Mouse (Mus musculus) spleen, adult 2 months (tissue): ENCODE data around the gene Mrto4. TPM values are rescaled to one million over a fixed set of nuclear protein-coding genes. Genes with fewer than 3 reads are reported as not detected.

Source experiments
- DNase-seq, 2 experiments: peaks; one replicate each; pipeline versions ENCODE4 v3.0.0 to v3.0.0-alpha.2; 2012 to 2021; ENCODE audit warnings: low spot score in 2 of 2, low read depth in 1 of 2
- H3K27ac ChIP-seq: fragments of 200-500 bp; 2 replicates; pipeline ENCODE4 v1.5.1; 2012; ENCODE audit warnings: low read length, inconsistent platforms; ENCODE audit not compliant: insufficient read depth
- H3K27me3 ChIP-seq: fragments of 200-500 bp; 2 replicates; pipeline ENCODE4 v1.6.1; 2012; ENCODE audit warnings: mild to moderate bottlenecking, moderate library complexity, low read length, inconsistent platforms; ENCODE audit not compliant: control insufficient read depth, insufficient read depth
- H3K36me3 ChIP-seq: fragments of 200-500 bp; 2 replicates; pipeline ENCODE4 v1.6.1; 2012; ENCODE audit warnings: mild to moderate bottlenecking, low read length, inconsistent platforms; ENCODE audit not compliant: control insufficient read depth, insufficient read depth
- H3K4me1 ChIP-seq: fragments of 200-500 bp; 2 replicates; pipeline ENCODE4 v1.6.1; 2011; ENCODE audit warnings: inconsistent platforms; ENCODE audit not compliant: control insufficient read depth, insufficient read depth, insufficient read length
- H3K4me3 ChIP-seq: fragments of 200-500 bp; 2 replicates; pipeline ENCODE4 v1.5.1; 2011; ENCODE audit warnings: mild to moderate bottlenecking, inconsistent platforms; ENCODE audit not compliant: insufficient read depth, insufficient read length; ENCODE audit errors: extremely low read depth
- CTCF ChIP-seq: fragments of 200-500 bp; IDR thresholded peaks from 2 replicates; pipeline ENCODE4 v1.5.1; 2011; ENCODE audit warnings: mild to moderate bottlenecking, inconsistent platforms; ENCODE audit not compliant: insufficient read depth, insufficient read length, insufficient replicate concordance; ENCODE audit errors: extremely low read depth
- POLR2A ChIP-seq: fragments of 200-500 bp; IDR thresholded peaks from 2 replicates; pipeline ENCODE4 v1.6.1; 2011; ENCODE audit warnings: low read depth, low read length, inconsistent platforms
- WGBS: fragments of 180-500 bp; shearing (Covaris S2); methylation state at CpG from one replicate; pipeline ENCODE4 v1.1.7; 2018; 5-methylcytosine and 5-hydroxymethylcytosine counted together
- polyA plus RNA-seq: library from polyadenylated mRNA; depleted of rRNA; stranded (reverse); fragments of >200 nt; gene quantifications from 2 replicates; pipeline ENCODE4 v1.2.3, GENCODE M21; 2012; rRNA removed

The Mrto4 gene
- polyA plus RNA-seq, 1 experiment, result 15.2 TPM

GRCm38 (mm10) chr4:139307916-139308315 is 44.5 kb downstream of the Mrto4 start:
- TF ChIP-seq POLR2A (no peak), CTCF (no peak)
- WGBS, result 29% methylated on average over 5 of the region's 5 CpGs
- no peak overlapping the region for H3K4me3 ChIP-seq
- peaks cover 27% of the 10 kb centered on the region for H3K4me1 ChIP-seq
- peaks cover 1% of the 10 kb centered on the region for H3K36me3 ChIP-seq
- H3K27ac ChIP-seq, result peak overlapping the region; percentile 48
- no peaks in the 10 kb centered on the region for H3K27me3 ChIP-seq
- peak; percentile 42 to 71 for DNase-seq

DNA sequence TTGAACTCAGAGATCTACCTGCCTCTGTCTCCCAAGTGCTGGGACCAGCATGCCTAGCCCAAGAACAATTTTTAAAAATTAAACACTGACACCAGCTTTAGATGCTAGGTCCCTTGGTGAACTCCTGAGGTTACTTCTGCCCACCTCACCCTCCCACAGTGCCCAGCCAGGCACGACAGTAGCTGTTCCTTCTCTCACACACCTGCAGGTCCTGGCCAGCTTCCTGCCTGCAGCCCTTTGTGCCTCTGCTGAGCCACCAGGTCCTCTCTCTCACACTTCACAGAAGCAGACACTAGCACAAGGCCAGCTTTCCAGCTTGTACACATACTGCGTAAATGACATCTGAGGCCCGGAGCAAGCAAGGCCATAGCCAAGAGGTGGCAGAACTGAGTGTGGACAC is 46.9 kb downstream of the Mrto4 start:
- DNase-seq, result peak in 1 of 2 experiments; percentile 66
- Histone ChIP-seq H3K4me1 (peaks cover 22% of the 10 kb centered on the region), H3K36me3 (peaks cover 13% of the 10 kb centered on the region), H3K4me3 (no peak overlapping the region), H3K27me3 (no peaks in the 10 kb centered on the region), H3K27ac (peak overlapping the region; percentile 51)
- WGBS, result 61% methylated on average over 3 of the region's 3 CpGs
- no peak for TF ChIP-seq POLR2A

- 89% methylated on average over 5 of the region's 5 CpGs for WGBS
- Histone ChIP-seq H3K27me3 (no peaks in the 10 kb centered on the region), H3K4me3 (no peak overlapping the region), H3K27ac (no peak overlapping the region), H3K36me3 (peaks cover 20% of the 10 kb centered on the region), H3K4me1 (peaks cover 5% of the 10 kb centered on the region; the same call in 1 of the 2 replicates)
- DNase-seq, result no peak
- TF ChIP-seq CTCF (no peak), POLR2A (no peak)
Measured at GRCm38 (mm10) chr4:139302241-139302640, 50.1 kb downstream of the Mrto4 start.

- no peak for DNase-seq
Measured at GRCm38 (mm10) chr4:139301780-139302179, 50.6 kb downstream of the Mrto4 start.

GRCm38 (mm10) chr4:139298671-139299366 is 53.6 kb downstream of the Mrto4 start:
- TF ChIP-seq CTCF (no peak), POLR2A (no peak)

More at GRCm38 (mm10) chr4:139301780-139302179, 50.6 kb downstream of the Mrto4 start:
- 96% methylated on average over 8 of the region's 8 CpGs for WGBS
- Histone ChIP-seq H3K27ac (no peak overlapping the region), H3K27me3 (no peaks in the 10 kb centered on the region), H3K4me3 (no peak overlapping the region), H3K4me1 (peaks cover 5% of the 10 kb centered on the region; the same call in 1 of the 2 replicates), H3K36me3 (peaks cover 20% of the 10 kb centered on the region)
- TF ChIP-seq CTCF (no peak), POLR2A (no peak)

DNA sequence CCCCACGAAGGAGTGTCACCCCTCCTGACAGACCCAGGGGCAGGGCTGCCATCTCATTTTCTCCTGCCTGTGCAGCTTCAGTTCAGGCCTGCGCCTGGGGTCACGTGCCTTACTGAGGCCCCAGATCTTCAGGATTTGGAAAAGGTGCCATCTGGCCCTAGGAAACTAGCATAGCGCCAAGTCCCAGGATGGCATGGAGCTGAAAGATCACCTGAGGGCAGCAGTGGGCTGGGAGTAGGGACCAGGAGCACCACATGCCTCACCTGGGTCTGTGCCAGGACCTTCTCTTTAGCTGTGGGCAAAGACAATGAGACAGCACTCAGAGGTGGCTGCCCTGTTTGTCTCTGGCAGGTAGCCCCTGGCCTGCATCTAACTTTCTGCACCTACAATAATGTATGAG is 54.8 kb downstream of the Mrto4 start:
- Histone ChIP-seq H3K4me3 (no peak overlapping the region), H3K4me1 (no peaks in the 10 kb centered on the region), H3K36me3 (peaks cover 15% of the 10 kb centered on the region), H3K27ac (no peak overlapping the region), H3K27me3 (no peaks in the 10 kb centered on the region)
- TF ChIP-seq POLR2A, result no peak
- no peak for TF ChIP-seq CTCF
- WGBS, result 86% methylated on average over 4 of the region's 4 CpGs
- DNase-seq, result no peak

More at GRCm38 (mm10) chr4:139298671-139299366, 53.6 kb downstream of the Mrto4 start:
- WGBS, result 85% methylated on average over 12 of the region's 12 CpGs
- Histone ChIP-seq H3K36me3 (peaks cover 20% of the 10 kb centered on the region), H3K4me1 (no peaks in the 10 kb centered on the region), H3K27me3 (no peaks in the 10 kb centered on the region), H3K4me3 (no peak overlapping the region), H3K27ac (no peak overlapping the region)
- DNase-seq, result no peak

Other genes with a start within 250 kb of the Mrto4 start
- gene Minos1, start 221.5 kb downstream of the Mrto4 start, polyA plus RNA-seq, result 17.8 and 18.0 TPM in 2 replicates
- 130 and 160 TPM in 2 replicates for gene Capzb, start 159.7 kb downstream of the Mrto4 start, polyA plus RNA-seq
- gene Pqlc2, start 41.9 kb downstream of the Mrto4 start, polyA plus RNA-seq, result 48.3 and 54.1 TPM in 2 replicates
- gene Akr7a5, start 41.8 kb downstream of the Mrto4 start, polyA plus RNA-seq, result 22.0 and 32.8 TPM in 2 replicates
- 17.2 and 23.3 TPM in 2 replicates for gene Emc1, start within 50 bp of the Mrto4 start, polyA plus RNA-seq
- gene Ubr4, start within 50 bp of the Mrto4 start, polyA plus RNA-seq, result 201 and 204 TPM in 2 replicates
- 3.5 and 4.1 TPM in 2 replicates for gene Iffo2, start 178.0 kb upstream of the Mrto4 start, polyA plus RNA-seq